Mouse (Mus musculus): ENCODE measurements around the gene Frmd4a.

DNA sequence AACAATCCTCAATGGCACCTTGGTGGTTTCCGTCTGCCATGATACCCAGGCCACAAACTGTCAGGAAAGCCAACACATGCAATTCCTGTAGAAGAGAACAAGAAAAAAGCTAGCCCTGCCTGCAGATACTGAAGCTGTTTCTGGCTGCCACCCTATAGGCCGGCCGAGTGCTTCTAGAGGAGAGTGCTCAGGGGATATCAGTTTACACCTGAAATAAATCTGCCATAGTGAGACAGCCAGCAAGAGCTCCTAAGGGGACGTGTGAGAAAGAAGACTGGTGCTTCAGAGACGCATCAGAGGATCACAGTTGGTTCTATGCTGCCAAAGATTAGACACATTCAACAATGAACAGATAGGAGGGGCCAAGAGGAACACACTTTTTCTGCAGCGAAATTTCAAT lies 593.8 kb downstream of the Frmd4a start:
- TF ChIP-seq CTCF (IDR thresholded peaks at IDR 0.05; ENCODE audit: borderline replicate concordance, extremely low read depth, insufficient read depth, insufficient read length) (no peak), POLR2A (IDR thresholded peaks at IDR 0.05; ENCODE audit: borderline replicate concordance, extremely low read depth, insufficient read depth, insufficient read length, poor library complexity, severe bottlenecking) (no peak)
